Mouse (Mus musculus) G1E-ER4 (cell line): ENCODE data around the gene Polr3gl. TPM values are rescaled to one million over a fixed set of nuclear protein-coding genes. Genes with fewer than 3 reads are reported as not detected.

Source experiments
- GATA1 ChIP-seq: IDR thresholded peaks from one replicate; pipeline ENCODE4 v1.8.0; 2012; ENCODE audit warnings: low read length, inconsistent platforms
- polyA plus RNA-seq: library from polyadenylated mRNA; stranded (reverse); fragments of >175 nt; gene quantifications from 2 replicates; pipeline ENCODE4 v1.2.3, GENCODE M21; 2012

Gene Polr3gl
- polyA plus RNA-seq, 1 experiment, result 14.7 TPM

GRCm38 (mm10) chr3:96566661-96567450 is 27.1 kb downstream of the Polr3gl start:
- no peak for TF ChIP-seq GATA1

- TF ChIP-seq GATA1, result no peak
Measured at GRCm38 (mm10) chr3:96565105-96565504, 28.9 kb downstream of the Polr3gl start.

- TF ChIP-seq GATA1, result no peak
Measured at GRCm38 (mm10) chr3:96564633-96565032, 29.3 kb downstream of the Polr3gl start.

- TF ChIP-seq GATA1, result no peak
Measured at GRCm38 (mm10) chr3:96563911-96564632, 29.9 kb downstream of the Polr3gl start.

- TF ChIP-seq GATA1, result no peak
Measured at GRCm38 (mm10) chr3:96563267-96563666, 30.7 kb downstream of the Polr3gl start.

DNA sequence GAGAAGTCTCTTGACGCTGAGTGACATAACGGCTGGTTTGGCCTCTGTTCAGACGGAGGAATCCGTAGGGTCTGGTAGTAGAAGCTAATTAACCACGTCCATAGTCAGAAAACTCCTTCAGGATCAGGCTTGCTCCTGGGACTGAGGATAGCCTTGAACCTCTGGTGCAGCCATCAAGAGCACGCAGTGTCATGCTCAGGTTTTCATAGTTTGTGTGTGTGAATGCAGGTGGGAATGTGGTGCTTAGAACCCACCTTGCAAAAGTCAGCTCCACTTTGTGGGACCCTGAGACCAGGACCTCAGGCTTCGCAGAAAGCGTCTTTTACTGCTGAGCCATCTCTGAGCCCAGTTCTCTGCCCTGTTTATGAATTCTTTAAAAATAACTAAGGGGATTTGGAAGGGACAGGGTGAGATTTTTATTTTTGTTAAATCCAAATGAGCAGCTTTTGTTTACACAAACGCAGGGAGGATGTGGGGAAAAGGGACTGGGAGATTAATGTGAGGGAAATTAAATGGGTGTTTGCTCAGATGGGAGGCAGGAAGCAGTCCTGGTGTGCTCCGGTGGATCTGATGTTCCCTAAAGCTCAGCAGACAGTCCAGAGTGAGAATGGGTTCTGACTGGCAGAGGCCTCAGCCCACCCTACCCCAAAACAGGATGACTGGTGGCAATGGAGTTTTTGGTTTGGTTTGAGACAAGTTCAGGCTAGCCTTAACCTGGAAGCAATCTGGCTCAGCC is 31.9 kb downstream of the Polr3gl start:
- TF ChIP-seq GATA1, result no peak

DNA sequence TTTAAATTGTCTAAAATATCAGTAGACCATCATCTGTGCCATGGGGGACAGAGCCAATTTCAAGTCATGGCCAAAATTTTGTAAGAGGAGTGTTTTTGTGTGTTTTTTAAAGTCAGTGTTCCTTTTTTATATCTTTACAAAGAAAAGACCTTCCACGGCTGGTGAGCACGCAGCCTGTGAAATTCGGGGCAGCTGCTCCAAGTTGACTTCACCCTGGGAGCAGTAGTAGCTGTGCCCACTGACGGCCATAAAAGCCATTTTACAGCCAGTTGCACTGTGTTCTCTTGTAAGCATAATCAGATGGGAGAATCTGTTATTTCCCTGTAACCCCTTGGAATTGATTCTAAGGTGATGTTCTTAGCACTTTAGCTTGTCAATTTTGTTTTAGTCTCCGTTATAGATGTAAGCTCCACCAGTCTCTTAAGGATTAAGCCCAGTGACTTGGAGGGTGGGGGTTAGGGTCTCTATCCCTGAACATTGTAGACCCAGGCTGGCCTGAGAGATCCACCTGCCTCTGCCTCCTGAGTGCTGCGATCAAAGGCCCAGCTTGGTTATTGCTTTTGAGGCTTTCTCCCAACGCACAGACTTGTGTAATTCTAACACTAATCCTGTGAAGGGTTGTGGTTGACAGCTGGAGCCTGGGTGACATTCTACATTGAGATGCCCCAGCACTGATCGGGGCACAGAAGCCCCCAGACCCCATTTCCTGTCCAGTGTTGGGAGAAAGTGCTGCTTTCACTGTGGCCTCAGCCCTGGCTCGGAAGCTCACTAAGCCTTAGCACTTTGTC is 32.9 kb downstream of the Polr3gl start:
- TF ChIP-seq GATA1, result no peak

- no peak for TF ChIP-seq GATA1
Measured at GRCm38 (mm10) chr3:96559911-96560850, 33.8 kb downstream of the Polr3gl start.

DNA sequence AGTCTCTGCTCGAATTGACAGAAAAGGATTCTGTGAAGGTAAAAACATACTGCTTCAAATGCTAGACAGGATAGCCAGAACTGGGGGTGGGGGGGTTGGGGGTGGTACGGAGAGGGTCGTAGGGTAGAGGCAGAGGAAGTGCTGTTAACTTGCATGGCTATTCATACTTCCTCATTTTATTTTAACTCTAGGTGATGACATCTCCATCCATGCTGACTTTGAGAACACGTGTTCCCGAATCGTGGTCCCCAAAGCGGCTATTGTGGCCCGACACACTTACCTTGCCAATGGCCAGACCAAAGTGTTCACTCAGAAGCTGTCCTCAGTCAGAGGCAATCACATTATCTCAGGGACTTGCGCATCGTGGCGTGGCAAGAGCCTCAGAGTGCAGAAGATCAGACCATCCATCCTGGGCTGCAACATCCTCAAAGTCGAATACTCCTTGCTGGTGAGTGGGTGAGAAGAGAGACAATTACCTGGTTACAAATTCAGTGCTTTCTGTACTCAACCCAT is 34.5 kb downstream of the Polr3gl start:
- TF ChIP-seq GATA1, result no peak

- TF ChIP-seq GATA1, result no peak
Measured at GRCm38 (mm10) chr3:96558668-96559196, 35.2 kb downstream of the Polr3gl start.

DNA sequence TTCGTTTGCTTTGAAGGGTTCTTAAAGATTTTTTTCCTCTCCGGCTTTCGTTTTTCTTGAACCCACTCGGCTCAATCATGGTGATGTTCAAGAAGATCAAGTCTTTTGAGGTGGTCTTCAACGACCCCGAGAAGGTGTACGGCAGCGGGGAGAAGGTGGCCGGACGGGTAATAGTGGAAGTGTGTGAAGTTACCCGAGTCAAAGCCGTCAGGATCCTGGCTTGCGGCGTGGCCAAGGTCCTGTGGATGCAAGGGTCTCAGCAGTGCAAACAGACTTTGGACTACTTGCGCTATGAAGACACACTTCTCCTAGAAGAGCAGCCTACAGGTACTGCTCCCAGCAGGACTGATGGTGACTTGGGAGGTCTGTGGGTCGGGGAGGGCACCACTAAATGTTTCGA is 35.8 kb downstream of the Polr3gl start:
- TF ChIP-seq GATA1, result no peak

GRCm38 (mm10) chr3:96557694-96558093 is 36.3 kb downstream of the Polr3gl start, which contains the start of gene Txnip:
Gene Txnip (plus strand): TSS chr3:96557957.
- TF ChIP-seq GATA1, result no peak

- TF ChIP-seq GATA1, result no peak
Measured at GRCm38 (mm10) chr3:96556651-96557635, 37.0 kb downstream of the Polr3gl start.
